Comparison of ENCODE assay signal across 8 mouse cellular contexts in the genomic region with DNA sequence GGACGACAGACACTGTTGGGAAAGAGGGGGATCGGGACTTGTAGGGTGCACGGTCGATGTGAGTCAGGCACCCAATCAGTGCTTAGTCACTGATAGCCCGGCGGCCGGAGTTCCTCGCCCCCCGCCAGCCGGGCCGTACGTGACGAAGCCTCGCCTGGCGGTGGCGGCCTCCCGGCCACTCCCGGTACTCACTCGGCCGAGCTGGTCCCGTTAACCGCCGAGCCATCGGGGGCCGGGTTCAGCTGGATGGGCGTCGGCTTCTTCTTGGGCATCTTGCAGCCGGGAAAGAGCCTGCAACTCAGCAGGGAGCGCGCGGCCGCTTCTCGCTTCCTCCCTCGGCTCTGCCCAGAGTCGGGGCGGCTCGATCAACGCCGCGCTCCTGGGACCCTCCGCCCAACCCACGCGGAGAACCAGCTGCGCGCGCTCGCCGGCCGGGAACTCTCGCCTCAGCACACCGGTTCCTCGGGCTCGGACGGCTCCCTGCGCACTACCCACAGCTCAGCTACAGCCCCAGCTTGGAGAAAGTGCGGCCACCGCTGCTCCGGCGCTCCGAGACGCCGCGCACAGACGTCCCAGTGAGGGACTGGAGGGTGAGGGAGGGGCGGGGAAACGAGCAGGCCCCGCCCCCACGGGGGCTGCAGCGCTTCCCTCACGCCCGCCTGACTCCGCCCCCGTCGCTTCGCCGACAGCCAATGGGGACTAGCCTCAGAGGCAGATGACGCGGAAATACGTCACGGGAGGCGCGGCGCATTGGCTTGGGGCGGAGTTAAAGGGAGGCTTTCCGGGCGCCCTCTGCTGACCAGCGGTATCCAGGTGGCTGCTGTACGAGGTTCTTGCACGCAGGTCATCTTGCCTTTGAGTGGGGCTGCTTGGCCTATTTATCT. TPM values are rescaled to one million over a fixed set of nuclear protein-coding genes. Genes with fewer than 3 reads are reported as not detected.
DNase-seq lines count a peak whose midpoint lies in the region; ATAC-seq and TF ChIP-seq lines count a peak whose summit lies in the region.

A gene (minus strand): TSS at position 611 of the 884 bp plus-strand sequence.

- peaks cover 14% of the 10 kb centered on the region for H3K36me3 ChIP-seq in hindbrain, embryonic 10.5 days
- H3K36me3 ChIP-seq in lung, postnatal 0 days (ENCODE audit: insufficient read depth, low read length), result no peaks in the 10 kb centered on the region

- H3K9ac ChIP-seq in lung, postnatal 0 days (replicated peaks; ENCODE audit: low read depth), result peak within 1 kb of the TSS; percentile 85

- H3K27me3 ChIP-seq in hindbrain, embryonic 10.5 days (ENCODE audit: insufficient read depth, poor library complexity, severe bottlenecking), result no peaks in the 10 kb centered on the region
- H3K27me3 ChIP-seq in lung, postnatal 0 days (replicated peaks; ENCODE audit: insufficient read depth, low read length), result no peaks in the 10 kb centered on the region

- peak; percentile 89 for TF ChIP-seq CTCF in lung, postnatal 0 days (IDR thresholded peaks at IDR 0.05)

- H3K27ac ChIP-seq in hindbrain, embryonic 10.5 days, result peak within 1 kb of the TSS; percentile 95
- H3K27ac ChIP-seq in lung, postnatal 0 days (ENCODE audit: low read length), result peak within 1 kb of the TSS; percentile 90

- H3K4me3 ChIP-seq in hindbrain, embryonic 10.5 days, result peak within 1 kb of the TSS; percentile 96
- peak within 1 kb of the TSS; percentile 92 for H3K4me3 ChIP-seq in lung, postnatal 0 days (ENCODE audit: low read depth, low read length)

- WGBS in hindbrain, embryonic 10.5 days, result under 1% methylated on average over 89 of the region's 89 CpGs
- WGBS in lung, postnatal 0 days, result under 1% methylated on average over 78 of the region's 89 CpGs

- TF ChIP-seq EP300 in lung, postnatal 0 days (IDR thresholded peaks at IDR 0.05), result no peak

- peak within 1 kb of the TSS; percentile 73 for H3K4me2 ChIP-seq in lung, postnatal 0 days (replicated peaks; ENCODE audit: low read depth, low read length)

- DNase-seq in MN1 (ENCODE audit: low spot score), result peak; percentile 99
- DNase-seq in cerebellum, adult 9-10 months, result peak; percentile 100
- peak; percentile 100 for DNase-seq in hindbrain, embryonic 10.5 days (ENCODE audit: low spot score)
- peak; percentile 99 for DNase-seq in layer of hippocampus, adult 9-11 months
- DNase-seq in lung, postnatal 0 days (ENCODE audit: low spot score), result peak; percentile 99
- peak; percentile 100 for DNase-seq in ovary, postnatal 14 days (ENCODE audit: low spot score)
- peak; percentile 100 for DNase-seq in thymus, postnatal 14 days

- peak; percentile 98 for ATAC-seq in frontal cortex, adult (ENCODE audit: low TSS enrichment)
- peak; percentile 98 for ATAC-seq in lung, postnatal 0 days

- H3K4me1 ChIP-seq in hindbrain, embryonic 10.5 days (replicated peaks), result peaks cover 39% of the 10 kb centered on the region
- H3K4me1 ChIP-seq in lung, postnatal 0 days (ENCODE audit: insufficient read depth, low read depth, low read length), result peaks cover 10% of the 10 kb centered on the region; the same call in 1 of the 2 replicates

- no peaks in the 10 kb centered on the region for H3K9me3 ChIP-seq in hindbrain, embryonic 10.5 days
- no peaks in the 10 kb centered on the region for H3K9me3 ChIP-seq in lung, postnatal 0 days (ENCODE audit: low read length)

RNA-seq across cellular contexts. Expression of the gene that starts here (rescaled TPM):
- polyA plus RNA-seq in hindbrain, embryonic 10.5 days (2016; fragmentation: Nextera tagmentation; extraction: Ambion mirVana), result 75.3 and 104 TPM in 2 replicates
- polyA plus RNA-seq in lung, postnatal 0 days (2015; fragmentation: Nextera tagmentation; extraction: Ambion mirVana), result 67.1 and 77.6 TPM in 2 replicates

Comparison
In these comparisons a context has a peak if more than half of its experiments do, and no peak if none do; other contexts are left out.
1. Peak in every context shown above with its lines: DNase-seq, ATAC-seq, H3K4me3 ChIP-seq and H3K27ac ChIP-seq.